Mouse (Mus musculus) ZHBTc4 (cell line): ENCODE results near the gene Ttll3.

ENCODE experiments used
- DNase-seq: peaks from one replicate; pipeline ENCODE4 v3.0.0-alpha.2; 2011; ENCODE audit warnings: low read depth, low spot score

Ttll3 gene

GRCm38 (mm10) chr6:113388960-113389359 is at the start of gene Ttll3:
Gene Ttll3, plus strand, starts transcription at chr6:113389260.
- no peak for DNase-seq

GRCm38 (mm10) chr6:113341574-113341973 is 47.5 kb upstream of the Ttll3 start:
- no peak for DNase-seq

- DNase-seq, result no peak
Measured at GRCm38 (mm10) chr6:113342297-113342696, 46.8 kb upstream of the Ttll3 start.

- DNase-seq, result peak; percentile 73
Measured at GRCm38 (mm10) chr6:113343177-113344092, 45.6 kb upstream of the Ttll3 start, which contains the start of gene Camk1. Gene Camk1, minus strand, starts transcription at chr6:113343984.

- DNase-seq, result no peak
Measured at GRCm38 (mm10) chr6:113344321-113344720, 44.7 kb upstream of the Ttll3 start.

- DNase-seq, result no peak
Measured at GRCm38 (mm10) chr6:113346897-113347296, 42.2 kb upstream of the Ttll3 start.

GRCm38 (mm10) chr6:113350538-113350937 is 38.5 kb upstream of the Ttll3 start:
- DNase-seq, result peak; percentile 61

GRCm38 (mm10) chr6:113351161-113351560 is 37.9 kb upstream of the Ttll3 start:
- peak; percentile 35 for DNase-seq

GRCm38 (mm10) chr6:113351653-113352052 is 37.4 kb upstream of the Ttll3 start:
- DNase-seq, result no peak

GRCm38 (mm10) chr6:113352820-113353219 is 36.2 kb upstream of the Ttll3 start:
- no peak for DNase-seq

- DNase-seq, result no peak
Measured at GRCm38 (mm10) chr6:113353696-113354095, 35.4 kb upstream of the Ttll3 start.

GRCm38 (mm10) chr6:113361476-113361875 is 27.6 kb upstream of the Ttll3 start:
- peak; percentile 72 for DNase-seq

- DNase-seq, result no peak
Measured at GRCm38 (mm10) chr6:113362241-113362640, 26.8 kb upstream of the Ttll3 start.

- DNase-seq, result peak; percentile 57
Measured at GRCm38 (mm10) chr6:113364518-113365135, 24.4 kb upstream of the Ttll3 start.

- peak; percentile 57 for DNase-seq
Measured at GRCm38 (mm10) chr6:113366639-113367038, 22.4 kb upstream of the Ttll3 start.

- no peak for DNase-seq
Measured at GRCm38 (mm10) chr6:113367574-113367973, 21.5 kb upstream of the Ttll3 start.

- peak; percentile 94 for DNase-seq
Measured at GRCm38 (mm10) chr6:113368124-113368523, 20.9 kb upstream of the Ttll3 start.

GRCm38 (mm10) chr6:113368577-113368976 is 20.5 kb upstream of the Ttll3 start:
- no peak for DNase-seq

GRCm38 (mm10) chr6:113370194-113370929 is 18.7 kb upstream of the Ttll3 start:
- DNase-seq, result no peak

- DNase-seq, result no peak
Measured at GRCm38 (mm10) chr6:113373491-113373890, 15.6 kb upstream of the Ttll3 start.

GRCm38 (mm10) chr6:113377172-113377495 is 11.9 kb upstream of the Ttll3 start:
- DNase-seq, result no peak
